Mouse (Mus musculus): ENCODE results near the gene Gm14137. TPM values are rescaled to one million over a fixed set of nuclear protein-coding genes. Genes with fewer than 3 reads are reported as not detected.
A peak's percentile ranks its signal among the peaks of the same experiment; 100 is the strongest.

Gene Gm14137
- 1.5 TPM for polyA plus RNA-seq (2012; fragmentation: generic; extraction: Trizol)
- long read RNA-seq, experiment 1, partial matches to known transcripts, result 0 of 1 reads
- long read RNA-seq, experiment 1, other reads (novel, unspliced or antisense), result 0 of 1 reads
- long read RNA-seq, experiment 2, transcript Gm14137-201 (1 exons, 3,067 nt), result major isoform, 13 of 13 reads
- long read RNA-seq, experiment 2, partial matches to known transcripts, result 0 of 13 reads
- long read RNA-seq, experiment 2, other reads (novel, unspliced or antisense), result 0 of 13 reads

- peak within 1 kb of the TSS; percentile 45 for H3ac ChIP-seq (ENCODE audit: control insufficient read depth, insufficient read length, low read depth)
- H3K4me3 ChIP-seq (ENCODE audit: insufficient read depth, poor library complexity, severe bottlenecking), result peak within 1 kb of the TSS; percentile 31
- TF ChIP-seq FOSL1 (IDR thresholded peaks at IDR 0.05; ENCODE audit: insufficient read depth, low read length, poor library complexity, severe bottlenecking) (peak; percentile 52), MAX (IDR thresholded peaks at IDR 0.05) (peak; percentile 92), CTCF (IDR thresholded peaks at IDR 0.05; ENCODE audit: control insufficient read depth, insufficient read depth, insufficient read length) (no peak), MYOD1 (IDR thresholded peaks at IDR 0.05; ENCODE audit: control insufficient read depth, insufficient read length, low read depth) (peak; percentile 71), CEBPB (IDR thresholded peaks at IDR 0.05; ENCODE audit: low read depth) (peak; percentile 72), MYOG (IDR thresholded peaks at IDR 0.05; ENCODE audit: control insufficient read depth, extremely low read depth, insufficient read length) (no peak), USF1 (IDR thresholded peaks at IDR 0.05; ENCODE audit: low read depth) (no peak)
- peaks cover 9% of the 10 kb centered on the region for H3K79me3 ChIP-seq (ENCODE audit: low read depth)
- peaks cover 11% of the 10 kb centered on the region for H3K36me3 ChIP-seq (ENCODE audit: control insufficient read depth, insufficient read depth)
- H3K79me2 ChIP-seq (ENCODE audit: control insufficient read depth, insufficient read depth), result peaks cover 28% of the 10 kb centered on the region
- H3K27me3 ChIP-seq (ENCODE audit: control insufficient read depth, insufficient read depth, insufficient read length), result no peaks in the 10 kb centered on the region
Measured at GRCm38 (mm10) chr2:119173991-119174651, at the start of gene Gm14137. Gene Gm14137, plus strand, starts transcription at chr2:119174509.

GRCm38 (mm10) chr2:119136346-119136898, 37.9 kb upstream of the Gm14137 start:
- TF ChIP-seq USF1 (IDR thresholded peaks at IDR 0.05; ENCODE audit: low read depth) (no peak), MAX (IDR thresholded peaks at IDR 0.05) (no peak)
- Histone ChIP-seq H3ac (ENCODE audit: control insufficient read depth, insufficient read length, low read depth) (no peak overlapping the region), H3K4me3 (ENCODE audit: insufficient read depth, poor library complexity, severe bottlenecking) (no peak overlapping the region), H3K79me3 (ENCODE audit: low read depth) (no peaks in the 10 kb centered on the region), H3K36me3 (ENCODE audit: control insufficient read depth, insufficient read depth) (peaks cover 82% of the 10 kb centered on the region), H3K27me3 (ENCODE audit: control insufficient read depth, insufficient read depth, insufficient read length) (no peaks in the 10 kb centered on the region), H3K79me2 (ENCODE audit: control insufficient read depth, insufficient read depth) (no peaks in the 10 kb centered on the region)

- Histone ChIP-seq H3K36me3 (ENCODE audit: control insufficient read depth, insufficient read depth) (peaks cover 69% of the 10 kb centered on the region), H3K4me3 (ENCODE audit: insufficient read depth, poor library complexity, severe bottlenecking) (no peak overlapping the region), H3K79me2 (ENCODE audit: control insufficient read depth, insufficient read depth) (no peaks in the 10 kb centered on the region), H3ac (ENCODE audit: control insufficient read depth, insufficient read length, low read depth) (no peak overlapping the region), H3K79me3 (ENCODE audit: low read depth) (no peaks in the 10 kb centered on the region), H3K27me3 (ENCODE audit: control insufficient read depth, insufficient read depth, insufficient read length) (no peaks in the 10 kb centered on the region)
- TF ChIP-seq MYOD1 (IDR thresholded peaks at IDR 0.05; ENCODE audit: control insufficient read depth, insufficient read length, low read depth) (no peak), FOSL1 (IDR thresholded peaks at IDR 0.05; ENCODE audit: insufficient read depth, low read length, poor library complexity, severe bottlenecking) (no peak), MYOG (IDR thresholded peaks at IDR 0.05; ENCODE audit: control insufficient read depth, extremely low read depth, insufficient read length) (no peak), CTCF (IDR thresholded peaks at IDR 0.05; ENCODE audit: control insufficient read depth, insufficient read depth, insufficient read length) (no peak), USF1 (IDR thresholded peaks at IDR 0.05; ENCODE audit: low read depth) (no peak), MAX (IDR thresholded peaks at IDR 0.05) (no peak), CEBPB (IDR thresholded peaks at IDR 0.05; ENCODE audit: low read depth) (no peak)
Measured at GRCm38 (mm10) chr2:119145199-119145598, 29.1 kb upstream of the Gm14137 start.

- H3ac ChIP-seq (ENCODE audit: control insufficient read depth, insufficient read length, low read depth), result no peak overlapping the region
- peaks cover 72% of the 10 kb centered on the region for H3K36me3 ChIP-seq (ENCODE audit: control insufficient read depth, insufficient read depth)
- no peak for TF ChIP-seq USF1 (IDR thresholded peaks at IDR 0.05; ENCODE audit: low read depth)
- no peak for TF ChIP-seq MAX (IDR thresholded peaks at IDR 0.05)
- TF ChIP-seq MYOD1 (IDR thresholded peaks at IDR 0.05; ENCODE audit: control insufficient read depth, insufficient read length, low read depth), result no peak
- no peak for TF ChIP-seq FOSL1 (IDR thresholded peaks at IDR 0.05; ENCODE audit: insufficient read depth, low read length, poor library complexity, severe bottlenecking)
- no peak for TF ChIP-seq MYOG (IDR thresholded peaks at IDR 0.05; ENCODE audit: control insufficient read depth, extremely low read depth, insufficient read length)
- TF ChIP-seq CEBPB (IDR thresholded peaks at IDR 0.05; ENCODE audit: low read depth), result no peak
- TF ChIP-seq CTCF (IDR thresholded peaks at IDR 0.05; ENCODE audit: control insufficient read depth, insufficient read depth, insufficient read length), result no peak
- H3K27me3 ChIP-seq (ENCODE audit: control insufficient read depth, insufficient read depth, insufficient read length), result no peaks in the 10 kb centered on the region
- H3K79me2 ChIP-seq (ENCODE audit: control insufficient read depth, insufficient read depth), result no peaks in the 10 kb centered on the region
- H3K79me3 ChIP-seq (ENCODE audit: low read depth), result no peaks in the 10 kb centered on the region
- H3K4me3 ChIP-seq (ENCODE audit: insufficient read depth, poor library complexity, severe bottlenecking), result no peak overlapping the region
Measured at GRCm38 (mm10) chr2:119146435-119146834, 27.9 kb upstream of the Gm14137 start.

GRCm38 (mm10) chr2:119147160-119147678, 27.1 kb upstream of the Gm14137 start:
- no peak for TF ChIP-seq MYOD1 (IDR thresholded peaks at IDR 0.05; ENCODE audit: control insufficient read depth, insufficient read length, low read depth)
- no peak for TF ChIP-seq MYOG (IDR thresholded peaks at IDR 0.05; ENCODE audit: control insufficient read depth, extremely low read depth, insufficient read length)
- TF ChIP-seq CEBPB (IDR thresholded peaks at IDR 0.05; ENCODE audit: low read depth), result no peak
- TF ChIP-seq CTCF (IDR thresholded peaks at IDR 0.05; ENCODE audit: control insufficient read depth, insufficient read depth, insufficient read length), result no peak
- no peak for TF ChIP-seq USF1 (IDR thresholded peaks at IDR 0.05; ENCODE audit: low read depth)
- no peak for TF ChIP-seq MAX (IDR thresholded peaks at IDR 0.05)
- TF ChIP-seq FOSL1 (IDR thresholded peaks at IDR 0.05; ENCODE audit: insufficient read depth, low read length, poor library complexity, severe bottlenecking), result no peak
- Histone ChIP-seq H3K36me3 (ENCODE audit: control insufficient read depth, insufficient read depth) (peaks cover 70% of the 10 kb centered on the region), H3K4me3 (ENCODE audit: insufficient read depth, poor library complexity, severe bottlenecking) (no peak overlapping the region)

More at GRCm38 (mm10) chr2:119147160-119147678, 27.1 kb upstream of the Gm14137 start:
- Histone ChIP-seq H3K79me3 (ENCODE audit: low read depth) (no peaks in the 10 kb centered on the region), H3ac (ENCODE audit: control insufficient read depth, insufficient read length, low read depth) (no peak overlapping the region), H3K79me2 (ENCODE audit: control insufficient read depth, insufficient read depth) (no peaks in the 10 kb centered on the region), H3K27me3 (ENCODE audit: control insufficient read depth, insufficient read depth, insufficient read length) (no peaks in the 10 kb centered on the region)
